Mouse (Mus musculus) cerebellum, postnatal 14 days (tissue): ENCODE measurements around the gene Clybl.

Experiments used
- DNase-seq, 2 experiments: peaks; one replicate each; pipeline ENCODE4 v3.0.0; 2021; ENCODE audit warnings: mixed read lengths in 2 of 2

Clybl gene

DNA sequence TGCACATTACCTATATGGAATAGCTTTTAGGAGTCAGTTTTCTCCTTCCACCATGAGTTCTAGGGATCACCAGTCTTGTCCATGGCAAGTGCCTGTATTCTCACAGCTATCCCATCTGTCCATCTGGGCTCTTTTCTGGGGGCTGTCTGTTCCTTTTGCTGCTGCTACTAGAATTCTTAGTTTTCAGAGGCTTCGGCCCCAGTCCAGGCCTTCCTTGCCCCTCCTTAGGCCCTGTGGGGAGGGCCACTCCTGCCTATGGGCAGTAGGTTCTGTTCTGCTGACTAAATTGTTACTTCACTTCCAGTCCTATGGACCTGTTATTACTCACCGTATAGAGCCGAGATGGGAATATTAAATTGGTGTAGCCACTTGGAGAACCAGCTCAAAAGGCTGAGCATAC lies 182.5 kb downstream of the Clybl start:
- DNase-seq = no peak

DNA sequence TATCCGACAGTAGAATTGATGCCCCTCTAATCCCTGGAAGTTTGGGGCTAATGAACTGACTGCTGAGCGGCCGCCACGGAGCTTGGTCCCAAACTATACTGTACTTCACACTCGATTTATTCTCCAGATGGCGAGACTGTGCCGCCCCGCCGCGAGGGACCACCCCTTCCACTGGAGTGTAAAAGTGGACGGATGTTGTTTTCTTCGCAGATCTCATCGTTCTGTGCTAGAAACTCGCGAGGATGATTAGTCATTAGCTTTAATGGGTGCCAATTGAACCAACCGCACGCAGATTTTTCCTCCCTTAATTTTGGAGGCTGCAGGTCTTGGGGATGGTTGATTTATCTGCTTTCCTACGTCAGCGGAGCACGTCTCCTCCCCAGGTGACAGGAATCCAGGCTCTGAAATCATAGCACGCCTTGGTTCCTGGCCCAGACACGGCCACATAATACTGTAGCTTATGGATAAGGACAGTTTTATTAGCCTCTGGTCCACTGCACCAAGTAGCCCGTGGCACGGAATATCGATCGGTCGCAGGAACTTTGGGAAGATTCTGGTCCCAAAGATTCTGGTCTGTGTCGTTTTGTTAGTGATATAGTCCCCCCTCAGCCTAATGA lies 185.9 kb downstream of the Clybl start:
- DNase-seq = peak; percentile 90 to 92

DNA sequence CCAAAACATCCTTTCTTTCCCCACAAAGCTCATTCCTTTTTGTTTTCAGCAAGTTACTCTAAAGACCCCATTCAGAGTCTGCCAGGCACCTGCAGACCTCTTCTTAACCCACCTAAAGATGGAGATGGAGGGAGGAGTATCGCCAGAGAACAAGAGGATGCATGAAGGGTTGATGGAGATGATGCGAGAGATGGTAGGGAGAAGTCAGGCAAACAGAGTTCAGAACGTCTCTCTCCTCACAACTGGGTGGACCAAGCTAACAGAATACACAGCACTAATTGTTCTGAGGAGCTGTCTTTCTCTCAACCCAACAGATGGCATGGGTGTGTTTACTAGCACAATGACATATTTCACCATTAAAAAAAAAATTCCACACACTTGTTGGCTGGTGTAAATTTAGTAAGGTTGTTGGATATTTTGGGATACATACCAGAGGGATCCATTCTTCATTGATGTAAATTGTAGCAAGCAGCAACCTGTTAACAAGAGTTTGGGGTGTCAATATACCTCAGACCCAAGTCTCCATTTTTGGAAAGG lies 186.4 kb downstream of the Clybl start:
- no peak for DNase-seq

DNA sequence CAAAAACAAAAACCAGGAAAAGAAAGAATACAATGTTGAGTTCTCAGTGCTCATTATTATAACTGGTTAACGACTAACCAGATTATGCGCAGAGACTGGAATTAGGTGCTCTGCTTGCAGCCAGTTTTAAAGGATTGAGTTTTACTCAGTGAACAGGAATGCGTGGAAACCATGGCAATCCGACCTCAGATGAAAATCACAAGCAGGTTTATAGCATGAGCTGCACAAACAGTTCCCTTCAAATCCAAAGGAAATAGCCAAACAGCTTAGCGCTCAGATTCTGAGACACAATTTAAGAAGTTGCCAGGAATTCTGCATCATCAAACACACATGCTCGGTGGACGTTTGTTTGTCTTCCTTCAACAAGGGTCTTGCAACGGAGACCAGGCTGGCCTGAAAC lies 187.0 kb downstream of the Clybl start:
- no peak for DNase-seq

DNA sequence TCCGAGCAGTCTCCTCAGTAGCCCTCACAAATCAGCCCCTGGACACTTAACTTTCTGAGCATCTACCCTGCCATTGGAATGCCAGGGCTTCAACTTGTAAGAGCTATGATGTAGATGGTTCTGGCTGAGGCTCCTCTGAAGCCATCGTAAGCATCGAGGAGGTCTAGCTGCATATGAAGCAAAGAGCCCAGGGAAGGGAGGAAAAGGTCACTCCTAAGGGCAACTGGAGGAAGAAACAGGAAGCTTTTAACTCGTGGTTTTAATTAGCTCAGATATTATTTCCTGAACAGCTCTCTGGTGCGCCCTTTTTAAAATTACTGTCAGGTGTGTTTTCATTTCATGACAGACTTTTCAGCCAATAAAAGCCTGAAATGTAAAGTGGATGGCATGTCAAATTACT lies 190.5 kb downstream of the Clybl start:
- DNase-seq = no peak

DNA sequence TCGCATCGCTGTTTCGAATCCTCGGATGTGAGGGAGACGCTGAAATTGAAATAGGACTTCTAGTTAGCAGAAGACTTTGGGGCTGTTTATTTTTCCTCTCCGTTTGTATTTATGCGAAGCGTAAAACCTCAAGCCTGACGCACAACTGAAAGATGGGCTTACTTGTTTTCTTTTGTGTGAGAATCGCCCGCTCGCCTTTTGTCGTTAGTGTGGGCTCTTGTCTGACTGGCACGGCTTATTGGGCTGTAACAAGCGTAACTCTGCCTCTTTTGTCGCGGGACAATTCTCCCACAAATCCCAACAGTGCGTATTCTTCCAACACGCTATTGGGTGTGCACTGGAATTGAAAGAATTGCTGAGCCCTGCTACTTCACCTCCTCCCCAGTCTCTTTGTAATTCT lies 192.0 kb downstream of the Clybl start:
- peak; percentile 62 to 71 for DNase-seq

DNA sequence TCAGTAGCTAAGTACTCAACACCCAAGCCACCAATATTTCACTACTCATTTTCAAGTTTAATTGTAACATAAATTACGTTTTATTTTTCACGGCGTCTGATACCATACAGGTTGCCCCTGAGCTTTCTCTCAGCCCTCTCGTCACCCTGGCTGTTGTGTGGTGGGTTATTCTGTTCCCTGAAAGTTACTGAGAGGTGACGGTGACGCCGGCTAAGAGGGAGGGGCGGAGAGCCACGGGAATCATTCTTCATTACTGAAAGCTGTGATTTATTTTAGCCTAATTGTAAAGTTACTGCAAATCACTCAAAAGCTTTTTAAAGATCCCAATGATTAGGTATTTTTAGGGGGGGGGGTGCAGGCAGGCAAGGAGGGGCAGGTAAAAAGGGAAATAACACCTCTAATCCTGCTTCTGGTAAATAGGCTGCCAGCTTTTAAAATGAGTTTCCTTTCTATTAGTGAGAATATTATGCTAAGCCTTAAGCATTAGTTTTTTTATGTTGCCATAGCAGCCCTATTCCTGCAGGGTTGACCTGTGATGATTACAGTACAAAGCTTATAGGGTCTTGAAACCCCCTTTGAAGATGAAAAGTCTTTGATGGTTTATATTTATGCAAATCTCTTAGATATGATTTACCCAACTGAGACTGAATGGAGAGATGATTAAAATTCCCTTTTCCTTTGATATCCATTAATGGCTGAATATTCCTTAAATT lies 192.9 kb downstream of the Clybl start:
- DNase-seq = peak; percentile 71 to 73

DNA sequence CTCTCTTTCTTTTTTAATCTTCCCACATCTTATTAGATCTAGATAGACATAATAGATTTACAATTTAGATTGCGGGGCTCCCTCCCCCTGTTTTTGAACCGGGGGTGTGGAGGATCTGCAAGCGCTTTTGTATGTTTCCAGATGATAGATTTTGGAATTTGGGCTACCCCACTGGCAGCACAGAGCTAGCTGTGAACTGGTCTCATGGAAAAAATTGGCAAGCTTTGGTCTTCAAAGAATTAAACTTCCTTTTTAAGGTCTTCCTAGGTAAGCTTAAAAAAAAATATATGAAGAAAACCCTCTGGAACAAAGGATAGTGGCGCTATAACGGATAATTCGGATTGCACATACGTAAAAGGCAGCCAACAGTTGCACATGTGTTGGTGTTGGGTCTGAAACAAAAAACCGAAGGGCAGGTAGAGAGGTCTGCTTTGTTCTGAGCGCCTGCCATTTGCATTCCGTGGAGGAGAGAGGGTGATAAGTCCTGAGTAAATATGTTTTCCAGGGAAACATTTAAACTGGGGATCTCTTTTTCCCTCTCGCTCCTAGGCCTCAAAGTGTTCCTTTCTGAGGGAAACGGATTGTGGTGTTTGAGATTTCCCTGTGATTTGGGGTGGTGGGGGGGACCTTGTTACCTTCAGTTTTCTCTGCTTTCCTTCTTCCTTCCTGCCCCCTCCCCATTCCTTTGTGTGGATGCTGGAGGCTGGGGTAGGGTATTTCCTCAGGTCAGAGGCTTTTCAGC lies 193.7 kb downstream of the Clybl start:
- DNase-seq = peak; percentile 58 to 70

DNA sequence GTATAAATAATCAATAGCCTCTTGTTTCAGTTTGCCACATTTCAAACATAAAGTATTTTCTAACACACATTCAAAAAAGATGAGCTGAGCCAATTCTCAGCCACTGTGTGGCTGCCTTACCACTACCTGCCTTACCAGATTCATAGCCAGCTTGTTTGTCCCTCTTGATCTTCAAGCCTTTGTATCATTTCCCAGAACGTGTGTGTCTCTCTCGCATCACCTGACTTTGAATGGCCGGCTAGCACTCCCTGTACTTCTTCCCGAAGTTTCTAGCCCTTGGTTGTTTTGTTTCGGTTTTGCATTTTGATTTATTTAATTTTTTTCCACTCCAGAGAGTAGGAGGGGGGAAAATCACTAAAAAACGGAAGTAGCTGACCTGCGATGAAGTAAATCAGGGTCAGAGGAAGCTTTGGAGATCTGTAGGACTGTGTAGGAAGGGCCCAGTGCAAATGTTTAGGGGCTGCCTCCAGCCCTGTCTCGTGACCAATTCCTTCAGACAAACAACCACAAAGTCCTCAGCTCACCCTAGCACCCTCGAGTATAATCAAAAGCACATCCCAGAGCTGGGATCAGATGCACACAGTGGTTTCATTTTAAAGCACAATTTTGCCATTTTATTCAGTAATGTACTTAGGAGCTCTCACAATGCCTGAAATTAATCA lies 195.1 kb downstream of the Clybl start:
- DNase-seq = peak; percentile 49 to 71

DNA sequence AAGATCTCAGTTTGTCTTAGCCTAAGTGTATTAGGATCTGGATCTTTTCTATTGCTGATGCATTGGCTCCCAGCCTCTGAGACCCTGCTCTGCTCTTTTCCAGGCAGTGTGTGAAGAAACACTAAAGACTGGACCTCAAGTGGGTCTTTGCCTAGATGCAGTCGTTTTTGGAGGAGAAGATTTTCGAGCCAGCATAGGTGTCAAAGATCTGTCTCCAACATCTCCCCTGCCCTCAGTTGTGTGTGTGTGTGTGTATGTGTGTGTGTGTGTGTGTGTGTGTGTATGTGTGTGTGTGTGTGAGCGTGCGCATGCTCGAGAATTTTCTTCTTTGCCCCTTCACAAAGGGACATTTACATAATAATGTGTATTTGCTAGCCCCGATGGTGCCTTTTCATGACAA lies 196.2 kb downstream of the Clybl start:
- peak; percentile 66 to 67 for DNase-seq

DNA sequence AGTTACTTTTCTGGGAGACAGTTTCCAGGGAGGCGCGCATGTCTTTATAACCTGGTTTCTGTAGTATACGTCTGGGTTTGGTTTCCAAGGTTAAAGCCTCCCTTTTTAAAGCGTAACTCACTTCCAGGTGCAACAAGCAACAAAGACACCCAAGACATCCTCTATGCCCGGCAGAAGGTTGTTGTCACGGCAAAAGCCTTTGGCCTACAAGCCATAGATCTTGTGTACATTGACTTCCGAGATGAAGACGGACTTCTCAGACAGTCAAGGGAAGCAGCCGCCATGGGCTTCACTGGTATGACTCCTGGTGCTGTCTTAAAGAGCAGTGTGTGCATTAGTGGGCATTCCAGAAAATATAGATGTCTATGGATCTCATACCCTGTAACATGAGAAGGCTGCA lies 197.6 kb downstream of the Clybl start:
- peak in 1 of 2 experiments; percentile 63 for DNase-seq

DNA sequence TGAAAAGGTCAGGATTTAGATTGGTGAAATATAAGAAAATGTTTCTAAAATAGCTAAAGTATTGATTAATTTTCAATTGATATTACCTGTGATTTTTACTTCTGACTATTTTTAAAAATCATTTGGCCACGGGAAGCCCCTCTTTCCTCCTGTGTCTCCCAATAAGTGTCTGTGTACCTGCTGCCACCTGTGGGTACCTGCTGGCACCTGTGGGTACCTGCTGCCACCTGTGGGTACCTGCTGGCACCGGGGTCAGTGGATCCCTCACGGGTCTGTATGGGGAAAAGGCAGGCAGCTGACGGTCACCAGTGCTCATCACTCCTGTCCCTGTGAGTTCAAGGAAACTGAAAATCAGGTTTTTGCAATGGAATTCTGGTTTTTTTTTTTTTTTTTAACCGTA lies 198.5 kb downstream of the Clybl start:
- DNase-seq = peak; percentile 79 to 82

DNA sequence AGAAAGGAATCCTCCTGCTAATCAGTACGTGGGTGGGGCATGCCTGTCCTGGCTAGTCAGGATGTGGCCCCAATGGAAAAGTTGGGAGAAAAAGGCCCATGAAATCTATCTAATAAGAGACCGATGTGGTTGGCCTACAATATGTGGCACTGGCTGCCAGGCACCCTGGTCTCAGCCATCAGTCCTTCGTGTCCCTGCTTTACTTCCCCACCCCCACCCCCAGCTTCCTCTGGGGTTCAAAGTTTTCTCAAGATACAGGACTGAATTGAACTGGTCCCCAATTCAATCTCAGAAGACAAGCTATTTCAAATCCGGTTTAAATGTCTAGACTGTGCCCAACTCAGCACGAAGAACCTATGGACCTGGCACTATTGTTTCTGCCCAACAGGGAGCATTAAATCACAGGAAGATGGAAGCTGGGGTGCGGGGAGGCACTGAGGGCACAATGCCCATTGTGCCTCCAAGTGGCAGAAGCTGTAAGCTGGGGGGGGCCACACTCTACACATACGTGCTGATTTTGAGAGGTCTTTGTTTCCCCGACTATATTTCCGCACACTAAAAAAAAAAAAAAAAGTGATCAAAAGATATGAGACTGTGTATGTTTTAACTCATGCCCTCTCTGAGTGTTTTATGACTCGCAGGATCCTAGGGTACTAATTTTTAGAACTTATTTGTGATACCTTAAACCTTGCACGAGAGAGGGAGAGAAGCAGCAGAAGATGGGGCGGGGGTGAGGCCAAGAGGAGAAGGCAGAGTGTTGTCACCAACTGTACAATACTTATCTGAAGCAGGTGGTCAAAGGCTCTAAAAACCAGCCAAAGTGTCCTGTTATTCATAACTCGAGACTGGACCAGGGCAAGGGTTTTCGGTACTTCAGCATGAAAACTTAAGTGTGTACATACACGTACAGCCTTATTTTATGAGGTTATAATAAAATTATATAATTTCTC lies 199.7 kb downstream of the Clybl start:
- DNase-seq = peak; percentile 78 to 91

DNA sequence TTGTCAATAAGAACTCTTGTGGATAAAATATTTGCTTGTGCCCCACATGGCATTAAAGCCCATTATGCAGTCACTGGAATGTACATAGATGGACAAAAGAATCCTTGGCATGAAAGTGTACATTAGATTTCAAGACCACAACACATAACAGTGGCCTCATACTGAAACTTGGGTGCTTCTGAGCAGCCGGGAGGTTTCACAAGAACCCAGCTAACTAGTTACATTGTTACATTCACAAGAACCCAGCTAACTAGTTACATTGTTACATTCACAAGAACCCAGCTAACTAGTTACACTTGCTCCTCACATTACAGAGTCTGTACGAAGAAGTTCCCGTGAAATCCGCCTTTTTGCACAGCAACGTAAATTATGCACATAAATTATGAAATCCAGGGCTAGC lies 200.8 kb downstream of the Clybl start:
- DNase-seq = peak in 1 of 2 experiments; percentile 69

DNA sequence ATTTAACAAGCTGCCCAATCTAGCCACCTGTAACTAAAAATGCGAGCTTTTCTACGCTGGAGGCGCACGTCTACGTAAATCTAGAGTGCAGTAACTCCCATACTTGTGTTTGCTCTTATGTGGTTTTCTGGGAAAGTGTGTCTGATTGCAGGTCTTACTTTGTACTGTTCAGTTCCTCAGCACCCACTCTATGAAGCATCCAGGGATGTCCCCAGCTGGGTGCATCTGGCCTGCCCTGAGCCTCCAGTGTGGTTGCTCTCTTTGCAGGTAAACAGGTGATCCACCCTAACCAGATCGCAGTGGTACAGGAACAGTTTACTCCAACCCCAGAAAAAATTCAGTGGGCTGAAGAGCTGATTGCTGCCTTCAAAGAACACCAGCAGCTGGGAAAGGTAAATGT lies 202.4 kb downstream of the Clybl start:
- peak; percentile 65 to 75 for DNase-seq

DNA sequence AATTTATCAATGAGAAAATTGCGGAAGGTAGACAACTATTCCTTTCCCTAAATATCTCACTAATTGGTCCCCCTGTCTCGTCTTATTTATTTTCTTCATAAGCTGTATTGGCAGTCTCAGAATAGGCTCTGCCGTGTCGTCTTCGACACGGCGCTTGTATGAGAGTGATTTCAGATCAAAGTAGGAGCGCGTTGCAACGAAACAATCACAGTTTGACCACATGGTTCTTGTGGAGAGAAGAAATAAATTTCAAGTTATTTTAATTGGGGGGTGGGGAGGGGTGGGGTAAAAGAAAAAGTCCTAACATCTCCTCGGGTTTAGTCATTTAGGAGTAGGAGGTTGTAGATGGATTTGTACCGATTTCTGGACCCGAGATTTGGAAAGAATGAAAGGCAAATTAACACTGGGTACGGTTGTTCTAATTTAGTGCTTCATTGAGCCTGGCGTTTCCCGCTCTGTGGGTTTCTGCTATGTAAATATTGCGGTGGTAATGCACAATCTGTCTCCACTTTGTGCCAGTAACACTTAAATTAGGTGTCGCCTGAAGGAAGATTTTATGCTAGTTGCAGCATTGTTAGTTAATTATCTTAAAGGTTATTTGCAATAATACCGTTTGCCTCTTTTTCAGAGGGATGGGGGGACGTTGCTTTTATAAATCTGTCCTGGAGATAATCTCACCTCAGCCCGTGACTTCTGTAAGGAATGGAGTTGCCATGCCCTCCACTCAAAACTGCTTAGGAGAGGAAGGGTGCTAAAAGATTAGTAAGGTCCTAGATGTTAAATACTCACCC lies 203.1 kb downstream of the Clybl start:
- DNase-seq = peak; percentile 54 to 76

DNA sequence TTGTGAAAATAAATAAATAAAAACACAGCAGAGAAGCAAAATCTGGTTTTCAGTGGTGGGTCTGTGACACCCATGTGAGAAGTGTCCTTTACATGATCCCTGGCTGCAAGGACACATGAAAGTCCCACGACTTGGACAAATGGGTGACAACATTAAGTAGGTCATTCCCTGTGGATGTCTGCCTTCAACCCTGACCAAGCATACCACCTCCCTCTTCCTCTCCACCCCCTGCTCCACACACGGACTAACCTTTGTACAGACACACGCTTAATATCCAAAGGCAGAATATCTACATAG lies 203.7 kb downstream of the Clybl start:
- peak; percentile 50 to 74 for DNase-seq

DNA sequence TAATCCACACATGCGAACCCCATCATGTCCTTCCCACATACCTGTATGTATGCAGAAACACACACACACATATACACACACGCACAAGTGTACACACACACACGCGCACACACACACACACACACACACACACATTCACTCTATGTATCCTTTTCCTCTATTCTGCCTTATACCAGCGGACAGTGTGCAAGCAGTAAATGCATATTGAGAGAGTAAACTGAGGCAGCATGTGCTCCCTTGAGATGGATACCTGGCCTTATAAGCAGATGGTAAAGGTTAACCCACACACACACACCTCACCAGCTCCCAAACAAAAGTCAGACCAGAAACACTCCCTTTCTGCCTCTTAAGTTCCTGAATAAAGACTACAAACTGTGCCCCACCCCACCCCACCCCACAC lies 204.3 kb downstream of the Clybl start:
- DNase-seq = no peak

DNA sequence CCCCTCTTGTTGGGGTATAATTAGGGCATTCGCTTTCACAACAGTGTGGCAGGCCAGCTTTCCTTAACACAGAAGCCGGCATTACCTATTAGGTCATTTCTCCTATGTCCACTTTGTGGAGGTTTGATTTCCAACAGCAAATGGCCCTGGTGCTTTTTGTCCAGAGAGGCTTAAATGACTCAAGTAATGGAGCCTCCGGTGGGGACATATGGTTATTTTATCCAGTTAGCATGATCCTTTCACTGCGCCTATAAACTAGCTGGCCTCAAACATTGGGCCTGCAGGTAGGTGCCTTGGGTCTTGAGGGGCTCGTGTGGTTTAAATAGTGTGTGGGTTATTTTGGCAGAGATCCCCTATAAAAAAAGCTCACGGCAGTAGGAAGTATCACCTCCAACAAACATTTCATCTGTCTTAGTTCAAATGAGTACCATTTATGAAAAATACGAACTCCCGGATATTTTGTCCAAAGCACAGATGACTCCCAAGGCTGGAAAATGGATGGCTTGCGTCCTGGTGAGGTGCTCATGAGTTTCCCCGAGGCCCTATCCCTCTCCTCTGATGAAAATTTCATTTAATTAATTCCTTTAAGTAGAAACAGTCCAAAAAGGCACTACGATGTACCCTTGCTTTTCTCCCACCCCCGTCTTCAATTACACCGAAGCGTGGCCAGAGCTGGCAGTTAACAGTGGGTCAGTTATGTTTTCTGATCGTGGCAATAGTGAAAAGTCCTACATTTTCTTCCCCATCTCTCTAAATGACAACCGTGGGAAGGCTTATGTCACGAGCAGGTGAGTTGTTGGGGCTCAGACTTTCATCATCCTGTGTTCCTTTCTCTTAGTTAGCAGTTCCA lies 205.0 kb downstream of the Clybl start:
- DNase-seq = peak; percentile 50 to 75

DNA sequence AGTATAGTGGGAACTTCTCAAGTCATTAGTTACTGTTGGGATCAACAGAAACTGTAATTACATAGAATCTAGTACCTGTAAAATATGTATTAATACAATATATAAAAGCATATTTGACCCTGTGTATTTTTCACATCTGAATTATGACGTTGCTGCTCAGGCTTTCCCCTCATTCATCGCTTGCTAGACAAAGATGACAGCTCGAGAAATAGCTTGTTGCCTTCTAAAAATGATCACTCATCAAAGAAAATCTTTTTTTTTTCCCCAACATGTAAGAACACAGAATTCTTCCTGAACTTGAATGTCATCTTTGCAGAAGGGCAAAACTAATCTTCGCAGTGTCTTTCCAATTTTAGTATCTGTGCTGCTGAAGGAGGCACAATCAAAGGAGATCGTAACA lies 206.3 kb downstream of the Clybl start:
- DNase-seq = no peak
